Mouse (Mus musculus) embryonic facial prominence, embryonic 13.5 days (tissue): ENCODE measurements at regions not wholly inside any gene's neighbourhood (a gene's known extent, or its start where the extent isn't known, plus 50 kb on each side); places are given as distances from the start of the nearest gene placed in this dataset.
A peak's percentile ranks its signal among the peaks of the same experiment; 100 is the strongest.

Experiments
- ATAC-seq: fragments of 200-750 bp; cut with Nextera tagmentation; 2 replicates; pipeline ENCODE4 v1.8.0; 2017; ENCODE audit warnings: low read depth; ENCODE audit not compliant: insufficient number of reproducible peaks, insufficient read depth, low FRiP score, low TSS enrichment
- H3K27ac ChIP-seq: fragments of 300-500 bp; sonication (generic); 2 replicates; pipeline ENCODE4 v1.5.1; 2015; ENCODE audit warnings: moderate library complexity, mild to moderate bottlenecking, inconsistent platforms
- H3K27me3 ChIP-seq: fragments of 300-500 bp; sonication (generic); 2 replicates; pipeline ENCODE4 v1.6.1; 2015; ENCODE audit warnings: mild to moderate bottlenecking, inconsistent platforms
- H3K36me3 ChIP-seq: fragments of 300-500 bp; sonication (generic); 2 replicates; pipeline ENCODE4 v1.6.1; 2015; ENCODE audit warnings: mild to moderate bottlenecking, inconsistent platforms
- H3K4me1 ChIP-seq: fragments of 300-500 bp; sonication (generic); 2 replicates; pipeline ENCODE4 v1.6.1; 2015; ENCODE audit warnings: inconsistent platforms
- H3K4me2 ChIP-seq: fragments of 300-500 bp; sonication (generic); 2 replicates; pipeline ENCODE4 v1.6.1; 2015; ENCODE audit warnings: moderate library complexity, mild to moderate bottlenecking, inconsistent platforms
- H3K4me3 ChIP-seq: fragments of 300-500 bp; sonication (generic); 2 replicates; pipeline ENCODE4 v1.5.1; 2015; ENCODE audit warnings: mild to moderate bottlenecking, inconsistent platforms
- H3K9ac ChIP-seq: fragments of 300-500 bp; sonication (generic); 2 replicates; pipeline ENCODE4 v1.6.1; 2015; ENCODE audit warnings: mild to moderate bottlenecking, inconsistent platforms
- H3K9me3 ChIP-seq: fragments of 300-500 bp; sonication (generic); 2 replicates; pipeline ENCODE4 v1.6.1; 2016; ENCODE audit warnings: inconsistent platforms
- WGBS: fragments of 180-500 bp; shearing (Covaris S2); methylation state at CpG from one replicate; pipeline ENCODE4 v1.1.7; 2015; ENCODE audit warnings: mixed read lengths; 5-methylcytosine and 5-hydroxymethylcytosine counted together

DNA sequence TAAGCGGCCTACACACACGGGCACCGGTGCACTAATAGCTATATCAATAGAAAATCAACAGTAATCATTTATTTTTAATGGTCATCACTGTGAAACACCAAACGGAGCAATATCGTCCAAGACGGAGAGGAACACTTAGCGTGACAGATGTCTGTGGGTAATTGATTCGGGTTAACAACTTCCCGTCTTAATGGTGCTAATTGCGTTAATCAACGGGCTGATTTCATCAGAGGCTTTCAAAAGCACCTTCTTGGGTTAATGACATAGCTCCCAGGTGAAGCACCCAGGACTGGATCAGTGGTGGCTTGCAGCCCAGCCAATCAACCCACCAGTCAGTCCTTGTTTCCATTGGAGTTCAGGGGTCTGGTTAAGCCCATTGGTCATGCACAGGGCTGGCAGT is 502.0 kb downstream of the Med13l start:
- H3K27ac ChIP-seq = no peak overlapping the region
- peaks cover 21% of the 10 kb centered on the region for H3K4me1 ChIP-seq
- H3K9me3 ChIP-seq = no peaks in the 10 kb centered on the region
- no peak overlapping the region for H3K4me2 ChIP-seq
- no peaks in the 10 kb centered on the region for H3K36me3 ChIP-seq
- no peak overlapping the region for H3K4me3 ChIP-seq
- no peak overlapping the region for H3K9ac ChIP-seq
- WGBS = 91% methylated on average over 11 of the region's 11 CpGs
- ATAC-seq = no peak
- H3K27me3 ChIP-seq = 0 out of 2 replicates have a peak, but pooled peaks cover 5% of the 10 kb centered on the region

GRCm38 (mm10) chr5:119066666-119067065 is 506.2 kb downstream of the Med13l start:
- no peaks in the 10 kb centered on the region for H3K36me3 ChIP-seq
- no peak overlapping the region for H3K27ac ChIP-seq
- no peak overlapping the region for H3K9ac ChIP-seq
- 79% methylated on average over 6 of the region's 6 CpGs for WGBS
- no peaks in the 10 kb centered on the region for H3K4me1 ChIP-seq
- H3K4me3 ChIP-seq = no peak overlapping the region
- no peaks in the 10 kb centered on the region for H3K9me3 ChIP-seq
- no peaks in the 10 kb centered on the region for H3K27me3 ChIP-seq
- H3K4me2 ChIP-seq = no peak overlapping the region
- no peak for ATAC-seq

DNA sequence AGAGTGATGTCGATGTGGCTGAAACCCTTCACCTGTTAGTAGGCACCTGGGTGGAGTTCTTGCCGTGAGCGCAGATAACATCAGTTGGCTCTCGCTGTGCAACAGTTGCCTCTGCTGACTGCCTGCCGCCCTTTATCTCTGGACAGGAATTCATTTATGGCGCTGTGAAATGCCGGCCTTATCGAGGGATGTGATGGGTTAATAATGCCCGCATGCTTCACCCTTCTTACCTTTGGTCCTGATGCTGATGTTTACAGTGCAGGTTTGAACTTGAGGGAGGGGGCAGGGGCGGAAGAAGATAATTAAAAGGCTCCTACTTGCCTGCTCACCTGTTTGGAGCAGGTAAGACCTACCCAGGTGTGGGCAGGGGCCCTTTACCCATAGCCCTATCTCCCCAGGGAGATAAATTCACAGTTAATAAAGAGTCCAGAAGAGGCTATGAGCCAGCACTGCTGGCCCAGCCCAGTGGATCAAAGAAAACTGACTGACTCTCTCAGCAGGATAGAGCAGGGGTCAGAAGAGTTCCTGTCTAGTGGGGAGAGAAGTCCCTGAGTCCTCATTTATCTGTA is 509.4 kb downstream of the Med13l start:
- Histone ChIP-seq H3K9me3 (no peaks in the 10 kb centered on the region), H3K27me3 (no peaks in the 10 kb centered on the region), H3K36me3 (no peaks in the 10 kb centered on the region), H3K4me2 (no peak overlapping the region), H3K4me1 (no peaks in the 10 kb centered on the region), H3K27ac (no peak overlapping the region), H3K4me3 (no peak overlapping the region), H3K9ac (no peak overlapping the region)
- 70% methylated on average over 10 of the region's 10 CpGs for WGBS
- no peak for ATAC-seq

DNA sequence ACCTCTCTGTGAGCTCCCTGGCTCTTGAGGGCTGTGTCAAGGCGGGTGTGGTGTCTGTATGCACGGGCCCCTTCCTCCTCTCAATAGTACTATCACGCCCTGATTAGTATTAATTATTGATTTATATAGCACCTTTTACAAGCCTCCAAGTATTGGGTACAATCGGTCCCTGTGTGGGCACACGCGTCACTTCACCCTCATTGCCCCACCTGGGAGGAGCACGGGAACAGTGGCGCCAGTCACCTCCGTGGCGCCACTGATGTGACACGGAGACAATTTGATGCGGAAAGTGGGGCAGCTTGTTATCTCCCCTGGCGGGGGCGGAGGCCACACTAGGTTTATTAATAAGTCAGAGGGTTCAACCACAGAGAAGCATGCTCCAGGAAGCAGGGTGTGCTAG is 512.2 kb downstream of the Med13l start:
- Histone ChIP-seq H3K36me3 (no peaks in the 10 kb centered on the region), H3K9me3 (no peaks in the 10 kb centered on the region), H3K4me3 (no peak overlapping the region), H3K9ac (no peak overlapping the region), H3K27ac (no peak overlapping the region), H3K4me2 (no peak overlapping the region), H3K27me3 (no peaks in the 10 kb centered on the region), H3K4me1 (no peaks in the 10 kb centered on the region)
- ATAC-seq = no peak
- 95% methylated on average over 14 of the region's 14 CpGs for WGBS

DNA sequence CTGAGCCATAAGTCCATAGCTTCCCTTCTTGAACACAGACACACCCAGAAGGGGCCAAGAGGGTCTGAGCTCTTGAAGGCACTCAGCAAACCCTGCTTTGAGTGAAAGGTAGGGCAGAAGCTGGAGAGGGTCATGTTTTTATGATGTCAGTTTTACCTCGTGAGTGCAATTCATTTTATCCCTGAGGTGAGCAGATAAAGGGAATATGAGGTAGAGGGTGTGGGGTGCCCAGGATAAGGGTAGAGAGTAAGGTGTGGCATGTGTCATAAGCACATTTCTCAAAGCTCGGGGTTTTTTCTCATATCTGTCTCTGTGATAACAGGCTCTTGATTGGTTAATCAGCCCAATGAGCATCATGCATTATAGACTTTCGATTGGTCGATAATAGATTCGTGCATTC is 520.3 kb downstream of the Med13l start:
- H3K9me3 ChIP-seq = no peaks in the 10 kb centered on the region
- H3K36me3 ChIP-seq = no peaks in the 10 kb centered on the region
- H3K9ac ChIP-seq = no peak overlapping the region
- ATAC-seq = no peak
- H3K4me1 ChIP-seq = peaks cover 7% of the 10 kb centered on the region
- H3K4me3 ChIP-seq = no peak overlapping the region
- peaks cover 13% of the 10 kb centered on the region for H3K27me3 ChIP-seq
- WGBS = 94% methylated on average over 5 of the region's 5 CpGs
- H3K4me2 ChIP-seq = no peak overlapping the region
- H3K27ac ChIP-seq = no peak overlapping the region

- Histone ChIP-seq H3K9ac (no peak overlapping the region), H3K9me3 (no peaks in the 10 kb centered on the region), H3K27me3 (peaks cover 34% of the 10 kb centered on the region), H3K4me2 (no peak overlapping the region), H3K4me3 (no peak overlapping the region), H3K4me1 (peaks cover 18% of the 10 kb centered on the region), H3K27ac (no peak overlapping the region), H3K36me3 (no peaks in the 10 kb centered on the region)
- WGBS = 55% methylated on average over 15 of the region's 15 CpGs
- no peak for ATAC-seq
These were observed 522.4 kb downstream of the Med13l start for GRCm38 (mm10) chr5:119082895-119083294.

DNA sequence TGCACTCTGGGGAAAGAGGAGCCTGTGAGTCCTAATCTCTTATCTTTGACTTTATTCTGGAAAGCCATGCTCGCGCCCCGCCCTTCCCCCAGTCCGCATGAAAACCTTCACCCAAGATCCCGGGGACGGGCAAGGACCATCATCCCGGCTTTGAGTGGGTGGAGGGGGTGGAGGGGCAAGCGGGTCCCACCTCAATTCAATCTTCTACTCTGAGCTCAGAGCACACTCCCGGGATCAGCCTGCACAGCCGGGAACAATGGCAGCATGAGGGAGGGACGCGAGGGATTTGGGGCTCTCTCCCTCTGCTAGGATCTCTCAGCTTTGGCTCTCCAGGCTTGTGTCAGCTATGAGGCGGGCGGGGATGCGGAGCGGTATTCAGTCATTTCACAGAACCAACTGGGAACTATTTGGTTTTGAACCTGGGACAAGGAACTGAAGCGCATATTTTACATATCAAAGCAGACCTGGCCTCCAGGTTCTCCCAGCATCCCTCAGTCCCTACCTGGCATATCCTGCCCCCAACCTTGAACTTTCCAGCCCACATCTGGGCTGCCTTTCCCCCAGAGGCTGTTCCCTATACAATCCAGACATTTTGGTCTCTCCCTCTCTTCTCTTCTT is 537.2 kb downstream of the Med13l start:
- Histone ChIP-seq H3K9me3 (no peaks in the 10 kb centered on the region), H3K36me3 (no peaks in the 10 kb centered on the region), H3K27ac (no peak overlapping the region), H3K4me2 (peak overlapping the region; percentile 60), H3K4me1 (peaks cover 10% of the 10 kb centered on the region; the same call in 1 of the 2 replicates), H3K9ac (peak overlapping the region; percentile 49; the same call in 1 of the 2 replicates), H3K27me3 (peaks cover 17% of the 10 kb centered on the region; the same call in 1 of the 2 replicates), H3K4me3 (peak overlapping the region; percentile 34)
- ATAC-seq = no peak
- WGBS = 2% methylated on average over 17 of the region's 17 CpGs

DNA sequence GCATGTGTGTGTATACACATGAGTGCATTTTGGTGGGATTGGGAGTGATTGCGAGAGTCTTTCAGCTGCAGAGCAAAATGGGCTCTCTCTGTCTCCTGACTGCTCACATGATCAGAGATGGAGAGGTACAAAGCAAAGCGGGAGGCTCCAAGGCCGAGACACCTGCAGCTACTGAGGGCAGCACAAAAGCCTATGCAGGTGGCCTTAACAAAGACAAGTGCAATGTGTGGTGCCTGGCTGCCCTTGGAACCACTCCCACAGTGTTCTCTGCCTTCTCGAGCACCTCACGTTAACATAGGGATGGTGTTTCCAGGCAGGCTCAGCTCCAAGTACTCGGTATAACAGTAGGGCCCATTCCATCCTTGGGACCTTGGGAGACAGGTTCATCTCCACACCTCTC is 539.3 kb downstream of the Med13l start:
- ATAC-seq = no peak
- Histone ChIP-seq H3K4me1 (peaks cover 10% of the 10 kb centered on the region; the same call in 1 of the 2 replicates), H3K27ac (no peak overlapping the region), H3K9ac (no peak overlapping the region), H3K4me2 (no peak overlapping the region), H3K36me3 (no peaks in the 10 kb centered on the region), H3K9me3 (no peaks in the 10 kb centered on the region), H3K4me3 (no peak overlapping the region), H3K27me3 (peaks cover 13% of the 10 kb centered on the region; the same call in 1 of the 2 replicates)
- WGBS = 76% methylated on average over 6 of the region's 6 CpGs

- no peak for ATAC-seq
- 0 out of 2 replicates have a peak, but pooled peaks cover 6% of the 10 kb centered on the region for H3K4me1 ChIP-seq
- H3K9me3 ChIP-seq = no peaks in the 10 kb centered on the region
- no peaks in the 10 kb centered on the region for H3K27me3 ChIP-seq
- H3K4me3 ChIP-seq = no peak overlapping the region
- WGBS = 57% methylated on average over 1 of the region's 1 CpGs
- no peak overlapping the region for H3K27ac ChIP-seq
- no peak overlapping the region for H3K9ac ChIP-seq
- no peaks in the 10 kb centered on the region for H3K36me3 ChIP-seq
- H3K4me2 ChIP-seq = no peak overlapping the region
These were observed 543.0 kb downstream of the Med13l start for GRCm38 (mm10) chr5:119103503-119103902.

DNA sequence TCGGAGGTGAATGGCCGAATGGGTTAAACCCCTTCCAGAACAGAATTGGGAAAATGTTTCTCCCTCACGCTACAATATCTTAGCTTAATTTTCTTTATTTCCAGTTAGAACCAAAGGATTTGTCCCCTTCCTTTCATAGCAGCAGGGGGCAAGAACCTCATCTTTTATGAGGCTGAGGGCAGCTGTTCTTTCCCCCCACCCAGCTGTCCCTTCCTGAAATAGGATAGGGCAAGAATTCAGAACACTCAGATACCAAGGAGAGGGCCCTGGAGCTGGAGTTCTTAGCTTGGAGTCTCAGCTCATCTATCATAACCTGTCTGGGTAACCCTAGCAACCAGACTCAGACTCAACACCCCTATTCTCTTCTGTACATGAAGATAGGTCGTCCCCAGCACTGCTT is 547.4 kb downstream of the Med13l start:
- WGBS = 76% methylated on average over 4 of the region's 4 CpGs
- Histone ChIP-seq H3K4me2 (no peak overlapping the region), H3K4me1 (peaks cover 8% of the 10 kb centered on the region; the same call in 1 of the 2 replicates), H3K9ac (no peak overlapping the region), H3K9me3 (no peaks in the 10 kb centered on the region), H3K27me3 (no peaks in the 10 kb centered on the region), H3K27ac (no peak overlapping the region), H3K36me3 (no peaks in the 10 kb centered on the region), H3K4me3 (no peak overlapping the region)
- ATAC-seq = no peak

- Histone ChIP-seq H3K27me3 (no peaks in the 10 kb centered on the region), H3K9me3 (no peaks in the 10 kb centered on the region), H3K4me2 (no peak overlapping the region), H3K36me3 (no peaks in the 10 kb centered on the region), H3K4me3 (no peak overlapping the region), H3K4me1 (peaks cover 11% of the 10 kb centered on the region; the same call in 1 of the 2 replicates), H3K27ac (no peak overlapping the region), H3K9ac (no peak overlapping the region)
- WGBS = 92% methylated on average over 1 of the region's 1 CpGs
- ATAC-seq = no peak
These were observed 549.0 kb downstream of the Med13l start for GRCm38 (mm10) chr5:119109501-119109900.

DNA sequence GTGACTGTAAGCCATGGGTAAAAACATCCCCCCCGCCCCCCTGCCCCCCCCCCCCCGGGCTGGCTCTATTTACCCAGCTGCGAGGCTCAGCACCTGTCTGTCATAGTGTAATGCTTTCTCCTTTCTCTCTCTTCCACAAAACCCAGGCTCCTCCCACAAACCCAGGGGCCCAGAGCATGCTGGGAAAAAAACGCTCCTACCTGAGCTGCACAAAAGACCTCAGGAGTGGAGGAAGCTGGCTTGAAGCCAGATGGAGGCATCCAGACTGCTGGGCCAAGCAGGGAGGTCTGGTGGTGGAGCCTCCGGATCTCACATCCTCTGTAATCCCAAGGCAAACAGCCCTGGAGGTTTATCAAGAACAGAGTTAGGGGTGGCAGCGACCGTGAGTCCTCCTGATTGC is 553.6 kb downstream of the Med13l start:
- Histone ChIP-seq H3K36me3 (no peaks in the 10 kb centered on the region), H3K4me1 (peaks cover 11% of the 10 kb centered on the region; the same call in 1 of the 2 replicates), H3K9ac (no peak overlapping the region), H3K27ac (no peak overlapping the region), H3K27me3 (no peaks in the 10 kb centered on the region), H3K4me2 (no peak overlapping the region), H3K4me3 (no peak overlapping the region), H3K9me3 (no peaks in the 10 kb centered on the region)
- 55% methylated on average over 7 of the region's 7 CpGs for whole genome bisulfite sequencing
- ATAC-seq = peak; percentile 48; the same call in 1 of the 2 replicates
